Mouse (Mus musculus): ENCODE measurements around the gene Zfp607b. TPM values are rescaled to one million over a fixed set of nuclear protein-coding genes. Genes with fewer than 3 reads are reported as not detected.

Gene Zfp607b
- polyA plus RNA-seq, 2 experiments from 2014 or later = 2.1 TPM

GRCm38 (mm10) chr7:27685681-27686080 is 3.5 kb upstream of the Zfp607b start:
- ATAC-seq = no peak

DNA sequence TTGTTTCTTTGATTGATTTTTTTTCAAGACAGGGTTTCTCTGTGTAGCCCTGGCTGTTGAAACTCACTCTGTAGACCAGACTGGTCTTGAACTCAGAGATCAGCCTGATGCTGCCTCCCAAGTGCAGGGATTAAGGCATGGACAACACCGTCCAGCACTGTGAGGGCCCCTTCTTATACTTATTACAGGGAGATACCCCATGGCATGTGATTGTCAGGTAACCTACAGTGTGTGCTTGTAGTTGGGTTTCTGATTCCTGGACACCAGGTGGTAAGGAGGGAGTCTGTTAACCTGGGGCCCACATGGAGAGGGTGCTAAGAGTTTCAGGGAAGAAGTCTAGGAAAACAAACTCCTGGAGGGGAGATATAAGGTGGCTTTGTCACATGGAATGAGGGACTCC is 2.1 kb upstream of the Zfp607b start:
- no peak for ATAC-seq

- no peak for ATAC-seq
Measured at GRCm38 (mm10) chr7:27687836-27688235, 1.3 kb upstream of the Zfp607b start.

DNA sequence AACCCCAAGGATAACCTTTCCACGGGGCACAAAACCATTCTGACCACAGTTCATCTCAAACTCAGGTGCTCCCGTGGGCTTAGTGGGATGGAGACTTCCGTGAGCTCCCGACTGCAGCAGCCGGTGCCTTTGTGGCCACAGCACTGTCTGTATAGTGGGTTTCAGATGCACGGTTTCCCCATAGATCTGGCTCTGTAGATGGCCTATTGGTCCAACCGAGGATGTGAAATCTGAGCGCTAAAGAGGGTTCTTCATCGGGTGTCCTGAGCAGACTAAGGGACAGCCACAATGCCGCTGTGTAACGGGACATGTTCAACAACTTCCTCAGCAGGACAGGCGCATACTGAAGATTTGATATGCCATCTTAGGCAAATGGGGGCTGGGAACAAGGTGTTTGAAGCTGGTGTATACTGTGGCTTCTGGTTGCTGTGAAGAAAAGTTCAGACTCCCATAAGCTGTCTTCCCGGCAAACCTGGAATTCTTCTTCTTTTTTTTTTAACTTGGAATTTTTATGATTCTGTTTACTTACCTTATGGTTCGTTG is 823 bp upstream of the Zfp607b start:
- no peak for ATAC-seq

DNA sequence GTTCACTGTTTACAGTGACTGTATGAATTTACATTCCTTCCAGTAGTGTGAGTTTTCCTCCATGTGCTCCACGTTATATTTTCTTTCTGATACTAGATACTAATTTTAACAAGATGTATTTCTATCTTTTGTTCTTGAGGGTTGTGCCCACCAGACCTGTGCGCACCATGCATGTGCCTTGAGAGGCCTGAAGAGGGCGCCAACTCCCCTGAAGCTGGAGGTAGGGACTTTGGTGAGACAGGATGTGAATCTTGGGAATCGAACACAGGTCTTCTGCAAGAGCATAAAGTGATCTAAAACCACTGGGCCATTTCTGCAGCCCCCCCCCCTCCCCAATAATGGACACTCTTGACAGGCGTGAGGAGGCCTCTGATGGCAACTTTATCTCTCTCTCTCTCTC is 1.9 kb downstream of the Zfp607b start:
- no peak for ATAC-seq

GRCm38 (mm10) chr7:27696711-27697110 is 7.6 kb downstream of the Zfp607b start:
- no peak for ATAC-seq

- no peak for ATAC-seq
Measured at GRCm38 (mm10) chr7:27710402-27710801, 21.3 kb downstream of the Zfp607b start.

GRCm38 (mm10) chr7:27721951-27722350 is 32.8 kb downstream of the Zfp607b start:
- no peak for ATAC-seq

GRCm38 (mm10) chr7:27725566-27726538 is 36.7 kb downstream of the Zfp607b start:
- ATAC-seq = peak; percentile 66

DNA sequence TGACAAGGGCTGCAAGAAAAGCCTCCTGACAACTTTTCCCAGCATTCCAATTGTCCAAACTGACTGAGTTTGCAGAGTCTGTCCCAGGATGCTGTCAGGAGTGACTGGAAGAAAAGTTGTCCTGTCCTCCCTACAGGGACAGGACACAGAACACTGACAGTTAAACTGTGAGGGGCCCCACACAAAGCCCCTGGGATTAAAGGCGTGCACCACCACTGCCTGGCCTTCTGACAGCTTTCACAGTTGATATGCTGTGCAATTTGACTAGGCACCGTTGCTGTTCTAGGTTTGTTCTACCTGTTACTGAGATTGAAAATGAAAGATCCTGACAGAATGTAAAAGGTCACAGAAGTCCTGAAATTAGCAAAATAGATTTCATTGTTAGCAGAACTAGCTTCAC is 38.3 kb downstream of the Zfp607b start:
- ATAC-seq = no peak

DNA sequence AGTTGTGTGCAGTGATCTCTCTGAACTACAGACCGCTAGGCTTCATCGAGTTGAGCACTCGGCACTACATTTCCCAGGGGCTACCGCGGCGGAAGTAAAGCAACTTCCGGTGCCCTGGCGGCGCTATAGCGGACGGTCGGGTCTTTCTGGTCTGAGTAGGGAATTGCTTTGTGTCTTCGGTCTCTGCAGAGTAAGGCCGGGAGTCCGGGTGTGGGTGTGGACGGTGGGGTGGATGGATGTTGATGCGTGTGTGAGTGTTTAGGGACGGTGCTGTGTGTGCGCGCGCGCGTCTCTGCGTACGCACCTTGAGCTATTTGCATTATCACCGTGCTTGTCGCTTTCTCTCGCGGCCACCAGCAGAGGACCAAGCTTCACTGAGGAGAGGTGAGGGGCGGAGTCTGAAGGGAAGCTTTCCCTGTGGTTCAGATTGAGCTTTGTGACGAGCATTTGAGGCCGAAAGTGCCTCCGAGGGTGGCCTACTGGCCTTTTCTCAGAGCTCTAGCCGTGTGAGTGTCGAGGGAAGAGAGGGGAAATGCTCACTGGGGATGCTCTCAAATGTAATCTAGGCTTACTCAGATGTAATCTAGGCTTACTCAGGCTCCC is 42.2 kb downstream of the Zfp607b start, which contains the start of gene Zfp60:
Gene Zfp60 (plus strand): TSS at position 109 of the 603 bp plus-strand sequence.
- peak; percentile 92 for ATAC-seq

GRCm38 (mm10) chr7:27731946-27732345 is 42.8 kb downstream of the Zfp607b start:
- no peak for ATAC-seq

DNA sequence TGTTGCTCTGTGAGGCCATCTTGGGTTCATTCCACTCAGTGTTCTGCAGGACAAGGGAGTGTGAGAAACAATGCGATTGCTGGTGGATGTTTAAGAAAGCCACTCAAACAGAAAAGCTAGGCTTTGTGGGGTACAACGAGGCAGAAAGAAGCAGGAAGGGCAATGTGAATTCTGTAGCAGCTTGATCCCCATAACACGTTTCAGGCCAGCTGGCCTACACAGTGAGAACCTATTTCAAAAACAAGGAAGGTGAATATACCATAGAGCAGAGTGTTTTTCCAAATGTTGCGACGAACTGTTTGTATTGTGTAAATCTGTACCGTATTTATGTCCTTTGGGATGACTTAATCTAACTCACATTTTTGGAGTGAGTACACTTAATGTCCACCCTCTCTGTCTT is 43.4 kb downstream of the Zfp607b start:
- no peak for ATAC-seq

DNA sequence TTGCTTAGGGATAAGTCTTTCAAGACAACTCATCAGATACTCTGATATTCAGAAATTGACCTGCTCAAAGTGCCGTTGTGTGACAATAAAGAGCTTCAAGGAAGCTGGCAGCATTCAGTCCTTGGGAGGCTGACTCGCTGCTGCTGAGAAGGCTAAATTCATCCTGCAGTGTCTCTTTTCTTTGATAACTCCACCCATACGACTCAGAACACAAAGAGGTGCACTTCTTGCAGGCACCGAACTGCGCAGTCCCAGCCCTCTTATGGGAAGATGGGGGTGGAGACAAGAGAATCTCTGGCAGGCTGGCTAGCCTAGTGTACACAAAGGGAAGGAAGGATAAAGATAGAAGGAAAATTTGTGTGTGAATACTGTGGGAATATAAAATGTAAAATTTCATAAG is 46.3 kb downstream of the Zfp607b start:
- ATAC-seq = no peak

Other genes with a start within 250 kb of the Zfp607b start
- under 1 TPM; 0.16 to 0.37 TPM for gene Sptbn4, start 241.7 kb upstream of the Zfp607b start, polyA plus RNA-seq (2017; shearing (Covaris generic))
- gene Blvrb, start 241.4 kb upstream of the Zfp607b start, polyA plus RNA-seq (2017; shearing (Covaris generic)) = 10 to 100 TPM; 13.9 to 16.7 TPM
- 10 to 100 TPM; 41.9 to 47.6 TPM for gene Sertad3, start 215.6 kb upstream of the Zfp607b start, polyA plus RNA-seq (2017; shearing (Covaris generic))
- 10 to 100 TPM; 46.6 to 47.9 TPM for gene Sertad1, start 202.4 kb upstream of the Zfp607b start, polyA plus RNA-seq (2017; shearing (Covaris generic))
- gene Prx, start 190.0 kb upstream of the Zfp607b start, polyA plus RNA-seq (2017; shearing (Covaris generic)) = under 1 TPM; 0.11 to 0.68 TPM
- not detected for gene Hipk4, start 166.1 kb upstream of the Zfp607b start, polyA plus RNA-seq (2017; shearing (Covaris generic))
- gene Pld3, start 136.1 kb upstream of the Zfp607b start, polyA plus RNA-seq (2017; shearing (Covaris generic)) = 100 to 1,000 TPM; 149 to 193 TPM
- gene 2310022A10Rik, start 136.1 kb upstream of the Zfp607b start, polyA plus RNA-seq (2017; shearing (Covaris generic)) = 10 to 100 TPM; 14.9 to 18.7 TPM
- gene Akt2, start 97.8 kb upstream of the Zfp607b start, polyA plus RNA-seq (2017; shearing (Covaris generic)) = 10 to 100 TPM; 43.6 to 48.5 TPM
- gene Ttc9b, start 35.4 kb upstream of the Zfp607b start, polyA plus RNA-seq (2017; shearing (Covaris generic)) = not detected
- 1 to 10 TPM in 1 of 2 experiments, under 1 TPM in 1; 0.61 to 1.2 TPM for gene Map3k10, start 14.7 kb upstream of the Zfp607b start, polyA plus RNA-seq (2017; shearing (Covaris generic))
- gene Zfp60, start 42.0 kb downstream of the Zfp607b start, polyA plus RNA-seq (2017; shearing (Covaris generic)) = 1 to 10 TPM; 7.0 to 8.0 TPM
- 1 to 10 TPM; 5.5 to 7.3 TPM for gene Zfp626, start 117.9 kb downstream of the Zfp607b start, polyA plus RNA-seq (2017; shearing (Covaris generic))
- gene Zfp59, start 149.3 kb downstream of the Zfp607b start, polyA plus RNA-seq (2017; shearing (Covaris generic)) = 1 to 10 TPM; 5.2 to 5.6 TPM
- 1 to 10 TPM; 7.0 to 9.5 TPM for gene Zfp607a, start 168.2 kb downstream of the Zfp607b start, polyA plus RNA-seq (2017; shearing (Covaris generic))
- 1 to 10 TPM; 3.3 to 4.5 TPM for gene Zfp974, start 240.1 kb downstream of the Zfp607b start, polyA plus RNA-seq (2017; shearing (Covaris generic))

Measured in activated CD4-positive, CD25-positive, alpha-beta regulatory T cell, adult 4 months (primary cell).